Mouse (Mus musculus) splenic B cell, adult 2 months (primary cell): ENCODE results near the gene Kif1c.
"Not testable (repeated sequence)": the region's sequence is repeated elsewhere in the genome, so short reads cannot be mapped to it uniquely, and the experiment has no call there.

Source experiments
- DNase-seq: peaks from one replicate; pipeline ENCODE4 v3.0.0-alpha.2; 2011; ENCODE audit warnings: low read depth, low spot score
- H3K27me3 ChIP-seq: 2 replicates; pipeline ENCODE4 v1.6.1; 2012; ENCODE audit warnings: mild to moderate bottlenecking, low read length, moderate library complexity, mixed read lengths; ENCODE audit not compliant: control insufficient read depth, poor library complexity, insufficient read depth, severe bottlenecking
- H3K36me3 ChIP-seq: 2 replicates; pipeline ENCODE4 v1.6.1; 2012; ENCODE audit warnings: mild to moderate bottlenecking, low read length, moderate library complexity, mixed read lengths; ENCODE audit not compliant: control insufficient read depth, poor library complexity, insufficient read depth, severe bottlenecking

Kif1c gene

DNA sequence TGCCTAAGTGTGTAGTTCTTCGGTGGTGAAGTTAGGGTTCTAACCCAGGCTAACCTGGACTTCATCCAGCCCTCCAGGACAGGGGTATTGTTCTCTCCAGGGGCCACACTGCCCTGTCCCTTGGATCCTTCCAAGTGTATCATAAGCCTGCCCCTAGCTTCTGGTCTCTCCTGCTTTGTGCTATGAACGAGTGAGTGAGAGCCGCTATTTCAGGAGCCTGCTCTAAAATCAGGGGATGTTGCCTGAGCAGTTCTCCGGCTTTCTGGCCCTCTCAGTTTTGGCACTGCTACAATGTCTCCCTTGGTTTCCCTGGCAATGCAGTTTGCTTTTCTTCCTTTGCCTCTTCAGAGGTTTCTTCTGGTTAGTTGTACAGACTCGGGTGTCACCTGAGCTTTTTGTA, 30.8 kb downstream of the Kif1c start:
- no peaks in the 10 kb centered on the region for H3K27me3 ChIP-seq
- peaks cover 10% of the 10 kb centered on the region for H3K36me3 ChIP-seq
- no peak for DNase-seq

DNA sequence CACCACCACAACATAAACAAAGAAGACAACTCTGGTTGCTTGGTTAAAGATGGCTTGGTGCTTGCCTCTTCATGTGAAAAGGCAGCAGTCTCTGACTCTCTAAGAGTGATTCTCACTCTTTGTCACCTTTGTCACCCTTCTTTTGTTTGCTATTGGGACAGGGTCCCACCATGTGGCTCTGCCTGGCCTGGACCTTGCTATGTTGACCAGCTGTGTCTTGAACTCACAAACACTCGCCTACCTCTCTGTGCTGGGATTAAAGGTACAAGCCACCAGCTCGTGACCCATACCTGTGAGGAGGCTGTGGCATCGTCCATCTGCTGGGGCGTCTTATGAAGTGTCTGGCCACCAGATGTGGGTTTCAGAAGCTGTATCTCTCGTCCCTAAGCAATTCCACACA, 32.9 kb downstream of the Kif1c start:
- H3K36me3 ChIP-seq, result peaks cover 2% of the 10 kb centered on the region
- no peaks in the 10 kb centered on the region for H3K27me3 ChIP-seq
- no peak for DNase-seq

DNA sequence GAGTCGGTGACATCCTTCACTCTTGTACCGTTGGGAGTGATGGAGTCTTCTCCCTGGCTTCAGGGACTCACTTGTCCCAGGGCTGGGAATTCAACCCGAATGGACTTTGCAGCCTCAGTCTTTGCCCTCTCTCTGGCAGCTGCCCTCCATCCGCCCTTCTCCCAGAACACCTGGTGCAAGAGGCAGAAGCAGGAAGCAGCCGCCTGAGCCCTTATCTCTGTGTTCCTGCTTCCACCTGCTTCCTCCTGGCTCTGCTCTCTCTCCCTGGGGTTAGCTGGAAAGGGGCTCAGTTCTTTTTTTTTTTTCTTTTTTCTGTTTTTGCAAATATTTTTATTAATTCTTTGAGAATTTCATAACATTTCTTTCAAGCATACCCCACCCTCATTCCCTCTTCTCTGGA, 37.4 kb downstream of the Kif1c start:
- H3K36me3 ChIP-seq, result no peaks in the 10 kb centered on the region
- H3K27me3 ChIP-seq, result no peaks in the 10 kb centered on the region
- no peak for DNase-seq

DNA sequence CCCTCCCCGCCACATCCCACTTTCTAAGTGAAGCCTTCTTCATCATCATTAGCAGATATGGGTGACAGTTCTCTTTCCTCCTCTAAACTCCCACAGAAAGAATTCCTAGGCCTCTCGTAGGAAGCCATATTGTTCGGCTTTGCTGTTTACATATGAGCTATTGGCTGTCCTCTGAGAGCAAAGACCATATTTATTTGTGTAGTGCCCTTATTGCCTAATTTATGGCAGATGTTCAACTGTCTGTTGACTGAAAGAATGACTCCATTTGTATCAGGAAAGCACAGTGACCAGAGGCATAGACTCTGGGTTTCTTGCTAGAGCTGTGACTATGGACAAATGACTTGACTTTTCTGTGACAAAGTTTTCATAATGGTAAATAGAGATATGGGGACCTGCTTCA, 41.3 kb downstream of the Kif1c start:
- no peak for DNase-seq
- no peaks in the 10 kb centered on the region for H3K27me3 ChIP-seq
- H3K36me3 ChIP-seq, result no peaks in the 10 kb centered on the region

DNA sequence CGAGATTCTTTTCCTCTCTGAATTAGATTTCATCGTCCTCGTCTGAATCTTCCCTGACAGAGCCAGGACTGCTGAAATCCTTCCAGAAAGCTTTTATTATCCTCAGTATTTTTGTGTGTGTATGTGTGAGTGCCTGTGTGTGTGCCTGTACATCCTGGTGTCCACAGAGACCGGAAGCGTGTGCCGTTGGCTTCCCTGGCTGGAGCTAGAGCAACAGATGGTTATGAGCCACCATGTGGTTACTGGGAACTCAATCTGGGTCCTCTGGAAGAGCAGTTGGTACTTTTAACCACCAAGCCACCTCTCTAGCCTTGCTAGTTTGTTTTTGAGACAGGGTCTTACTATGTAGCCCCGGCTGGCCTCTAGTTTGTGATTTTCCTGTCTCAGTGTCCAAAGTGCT, 41.8 kb downstream of the Kif1c start:
- H3K36me3 ChIP-seq, result no peaks in the 10 kb centered on the region
- H3K27me3 ChIP-seq, result no peaks in the 10 kb centered on the region
- DNase-seq, result no peak

DNA sequence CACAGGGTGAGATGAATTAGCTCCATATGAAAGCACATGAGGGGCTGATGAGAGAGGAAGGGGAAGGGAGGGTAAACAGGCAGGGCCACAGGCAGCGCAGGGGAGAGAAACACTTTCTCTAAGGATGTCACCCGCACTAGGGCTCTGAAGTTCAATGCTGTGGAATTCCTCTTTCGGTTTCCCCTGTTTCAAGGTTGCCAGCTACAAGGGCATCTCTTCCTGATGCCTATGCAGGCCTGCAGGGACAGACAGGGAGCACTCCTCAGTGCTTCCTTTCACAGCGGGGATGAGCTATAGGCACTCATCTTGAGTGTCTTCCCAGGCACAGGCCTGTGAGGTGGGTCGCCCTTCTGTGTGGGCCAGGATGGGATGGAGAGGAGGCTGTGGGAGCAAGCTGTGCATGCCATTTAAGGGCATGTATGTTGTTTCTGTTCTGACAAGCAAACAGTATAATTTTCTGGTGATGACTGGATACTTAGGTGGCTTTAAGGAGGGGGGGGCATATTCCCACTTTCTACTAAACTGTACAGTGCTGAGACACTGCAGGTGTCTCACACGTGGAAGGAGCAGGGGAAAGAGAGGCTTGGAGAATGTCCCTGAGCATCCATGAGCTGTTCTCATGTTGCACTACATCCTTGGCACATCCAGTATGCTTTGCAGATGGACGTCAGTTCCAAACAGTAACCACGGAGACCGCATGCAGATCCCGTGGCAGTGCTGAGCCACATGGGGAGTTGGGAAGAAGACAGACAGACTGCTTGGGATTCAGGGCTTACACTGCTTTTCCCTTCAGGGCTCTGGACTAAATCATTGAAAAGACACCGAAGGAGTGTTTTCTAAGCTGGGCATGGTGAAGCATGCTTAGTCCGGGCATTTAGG, 42.5 kb downstream of the Kif1c start:
- Histone ChIP-seq H3K36me3 (no peaks in the 10 kb centered on the region), H3K27me3 (no peaks in the 10 kb centered on the region)
- no peak for DNase-seq

DNA sequence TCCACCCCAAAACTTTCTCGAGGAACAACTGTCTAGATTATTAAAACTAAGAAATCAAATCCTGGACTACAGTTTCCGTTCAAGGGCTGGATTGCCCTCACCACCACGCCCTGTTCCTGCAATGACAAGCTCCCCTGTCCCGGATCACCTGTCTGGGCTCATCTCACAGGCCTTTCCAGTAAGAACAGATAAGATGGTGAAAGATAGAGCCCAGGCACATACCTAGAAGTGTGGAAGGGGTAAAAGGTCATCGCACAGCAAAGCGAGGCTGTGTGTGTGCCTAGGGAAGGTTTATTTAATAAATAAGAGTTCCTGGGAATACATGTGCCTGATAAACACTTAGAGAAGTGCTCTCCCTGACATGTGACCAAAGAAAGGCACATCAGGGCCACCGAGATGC, 45.3 kb downstream of the Kif1c start:
- no peak for DNase-seq

DNA sequence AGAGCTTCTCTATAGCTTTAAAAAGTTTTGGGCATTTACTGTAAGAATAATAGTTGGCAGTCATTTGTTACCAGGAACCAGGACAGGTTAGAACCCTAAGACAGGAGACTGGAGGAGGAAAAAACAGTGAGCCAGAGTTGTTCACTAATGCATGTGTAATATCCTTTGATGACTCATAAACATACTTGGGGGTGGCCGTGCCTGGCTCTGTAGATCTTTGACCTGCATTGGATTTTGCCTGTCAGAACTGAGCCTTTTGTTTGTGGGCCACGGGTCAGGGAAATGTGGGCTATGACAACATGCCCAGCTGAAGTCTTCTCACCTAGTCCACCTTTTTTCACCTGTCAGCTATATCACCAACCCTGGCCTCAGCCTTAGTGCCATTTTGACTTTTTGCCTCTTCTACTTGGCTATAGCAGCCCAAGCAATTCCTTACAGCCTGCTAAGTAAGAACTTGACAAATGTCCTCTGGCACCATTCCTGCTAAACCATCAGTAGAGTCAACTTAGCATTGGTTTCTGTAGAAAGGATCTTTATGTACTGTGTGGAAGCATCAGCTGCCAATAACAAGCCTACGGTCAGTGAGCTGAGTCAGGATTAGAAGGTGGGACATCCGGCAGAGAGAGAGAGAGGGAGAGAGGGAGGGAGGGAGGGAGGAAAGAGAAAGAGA, 47.7 kb downstream of the Kif1c start:
- no peak for DNase-seq
- no peaks in the 10 kb centered on the region for H3K36me3 ChIP-seq
- no peaks in the 10 kb centered on the region for H3K27me3 ChIP-seq

More for the DNA sequence above, 45.3 kb downstream of the Kif1c start:
- Histone ChIP-seq H3K36me3 (no peaks in the 10 kb centered on the region), H3K27me3 (no peaks in the 10 kb centered on the region)

DNA sequence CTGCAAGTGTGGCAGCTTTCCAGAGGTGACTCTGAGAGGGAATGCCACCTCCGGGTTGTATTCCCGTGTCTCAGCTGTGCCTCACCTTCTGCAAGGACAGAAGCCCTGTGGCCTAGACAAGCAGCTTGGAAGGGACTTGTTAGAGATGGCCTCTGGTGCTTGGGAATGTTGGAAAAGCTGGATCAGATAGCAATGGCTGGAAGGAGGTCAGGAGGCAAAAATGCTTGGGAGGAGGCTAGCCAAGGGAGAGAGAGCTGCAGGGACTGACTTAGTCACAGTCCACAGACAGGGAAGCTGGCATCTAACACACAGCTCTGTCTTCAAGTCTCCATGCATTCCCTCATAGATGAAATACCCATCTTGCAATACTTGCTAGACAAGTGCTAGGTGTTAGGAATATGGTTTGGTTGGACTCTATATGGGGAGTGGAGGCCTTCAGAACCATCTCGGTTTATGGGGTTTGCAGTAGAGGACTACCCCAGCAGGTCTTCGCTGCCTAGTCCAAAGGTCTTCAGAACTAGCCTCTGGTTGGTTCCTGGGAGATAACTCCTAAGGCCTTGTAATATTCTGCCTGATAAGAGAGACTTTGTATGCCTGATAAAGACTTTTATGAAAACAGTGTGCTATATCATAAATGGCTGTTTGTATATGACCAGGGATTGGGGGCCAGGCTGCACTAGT, 52.1 kb downstream of the Kif1c start:
- H3K27me3 ChIP-seq, result no peaks in the 10 kb centered on the region
- DNase-seq, result no peak
- H3K36me3 ChIP-seq, result no peaks in the 10 kb centered on the region

DNA sequence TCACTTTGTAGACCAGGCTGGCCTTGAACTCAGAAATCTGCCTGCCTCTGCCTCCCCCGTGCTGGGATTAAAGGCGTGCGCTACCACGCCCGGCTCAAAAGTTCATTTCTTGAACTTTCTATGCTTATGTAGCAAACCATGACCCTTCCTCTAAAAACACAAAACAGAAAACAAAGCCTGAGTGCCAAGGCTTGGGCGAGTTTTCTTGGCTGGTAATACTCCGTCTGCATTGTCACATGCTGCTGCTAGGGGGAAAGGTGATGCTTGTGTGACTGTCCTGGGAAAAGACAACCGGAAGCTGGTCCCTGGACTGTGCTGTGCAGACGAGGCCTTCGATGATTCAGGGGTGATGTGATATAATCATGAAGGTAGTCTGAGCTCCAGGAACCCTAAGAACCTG, 52.8 kb downstream of the Kif1c start:
- H3K27me3 ChIP-seq, result no peaks in the 10 kb centered on the region
- no peaks in the 10 kb centered on the region for H3K36me3 ChIP-seq
- no peak for DNase-seq

DNA sequence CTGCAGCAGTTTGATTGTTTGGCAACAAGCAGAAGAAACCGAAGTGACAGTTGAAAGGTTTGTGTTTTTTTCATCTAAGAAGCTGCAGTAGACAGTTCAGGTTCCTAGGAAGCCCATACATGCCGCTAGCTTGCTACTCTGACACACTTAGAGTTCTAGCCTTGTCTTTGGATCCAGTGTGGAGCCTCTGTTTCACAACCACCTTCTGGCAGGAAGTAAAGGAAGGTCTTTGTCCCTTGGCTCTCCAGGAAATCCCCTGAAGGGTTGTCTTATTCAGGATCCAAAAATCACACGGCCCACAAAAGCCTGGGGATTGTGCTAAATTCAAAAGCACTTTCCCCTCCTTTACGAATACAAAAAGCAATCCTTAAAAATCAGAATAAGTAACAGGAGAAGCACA, 54.1 kb downstream of the Kif1c start:
- Histone ChIP-seq H3K27me3 (no peaks in the 10 kb centered on the region), H3K36me3 (no peaks in the 10 kb centered on the region)
- no peak for DNase-seq

DNA sequence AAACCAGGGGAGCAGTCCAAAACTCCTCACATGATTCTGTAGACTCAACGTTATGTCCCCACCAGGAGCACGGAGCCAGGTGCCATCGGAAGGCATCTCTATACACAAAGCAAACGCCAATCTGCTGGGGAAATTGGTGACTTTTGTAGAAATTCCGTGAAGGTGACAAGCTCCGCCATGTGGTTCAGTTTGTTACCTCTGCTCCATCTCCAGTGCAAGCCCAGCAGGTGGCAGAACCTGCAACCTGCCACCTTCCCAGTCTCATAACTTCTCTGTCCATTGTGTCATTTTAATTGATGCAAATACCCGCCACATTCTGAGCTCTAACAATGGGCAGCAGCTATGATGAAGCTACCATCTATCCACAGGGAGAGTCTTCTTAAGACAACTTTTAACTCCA, 54.6 kb downstream of the Kif1c start:
- H3K27me3 ChIP-seq, result no peaks in the 10 kb centered on the region
- no peak for DNase-seq
- no peaks in the 10 kb centered on the region for H3K36me3 ChIP-seq

DNA sequence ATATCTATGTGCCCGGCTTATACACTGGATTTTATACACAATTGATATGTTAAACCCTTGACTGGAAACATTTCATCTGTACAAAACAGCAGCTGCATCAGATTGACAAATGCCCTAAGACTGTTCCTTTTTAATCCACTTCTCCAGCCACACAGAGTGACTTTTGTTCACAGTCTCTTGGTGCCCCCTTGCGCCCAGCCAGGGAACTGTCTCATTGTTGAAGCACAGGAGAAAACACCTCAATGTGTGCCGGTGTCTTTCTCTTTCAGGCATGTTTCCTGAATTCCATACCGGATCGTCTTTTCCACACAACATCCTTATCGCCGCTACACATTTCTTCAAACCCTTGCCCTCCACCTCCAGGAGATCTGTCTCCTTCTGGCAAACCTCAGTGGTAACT, 55.3 kb downstream of the Kif1c start:
- DNase-seq, result peak; percentile 88
- no peaks in the 10 kb centered on the region for H3K27me3 ChIP-seq
- H3K36me3 ChIP-seq, result no peaks in the 10 kb centered on the region

DNA sequence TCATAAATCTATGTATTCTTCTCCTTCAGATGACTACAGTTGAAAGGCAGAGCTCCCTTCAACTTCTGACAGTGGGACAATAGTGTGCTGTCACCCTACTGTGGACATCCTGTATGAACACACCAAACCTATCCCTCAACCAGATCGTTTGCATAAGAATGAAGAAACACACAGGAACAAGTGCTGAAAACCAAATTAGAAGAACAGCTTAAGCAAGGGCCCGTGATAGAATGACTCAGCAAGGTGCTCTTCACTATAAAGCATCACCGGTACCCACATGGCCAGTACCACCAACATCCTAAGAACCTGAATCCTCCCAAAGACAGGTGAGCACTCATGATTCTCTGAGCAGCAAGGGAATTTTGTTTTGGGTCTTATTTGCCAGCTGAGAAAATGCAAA, 60.1 kb downstream of the Kif1c start:
- not testable (repeated sequence) for DNase-seq, H3K36me3 ChIP-seq, H3K27me3 ChIP-seq

DNA sequence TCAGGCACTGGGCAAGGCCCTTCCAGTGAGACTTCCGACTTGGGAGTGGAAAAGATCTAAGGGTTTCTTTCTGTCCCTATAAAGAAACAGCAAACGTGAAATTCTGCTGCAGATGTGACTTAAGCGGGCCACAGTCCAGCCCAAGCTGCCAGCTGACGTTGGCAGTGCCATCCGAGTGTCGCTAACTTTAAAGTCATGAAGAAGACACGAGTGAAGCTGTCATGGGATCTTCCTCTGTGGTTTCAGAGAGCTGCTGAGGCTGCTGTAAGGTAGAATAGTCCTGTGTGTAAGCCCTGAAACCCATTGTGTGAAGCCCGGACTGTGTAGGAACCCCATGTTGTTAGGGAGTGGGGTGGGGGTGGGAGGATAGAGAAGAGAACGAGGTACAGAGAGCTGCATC, 62.3 kb downstream of the Kif1c start:
- DNase-seq, result peak; percentile 22
- H3K27me3 ChIP-seq, result no peaks in the 10 kb centered on the region
- no peaks in the 10 kb centered on the region for H3K36me3 ChIP-seq
